Mouse (Mus musculus) MEL (cell line): Measurements from ENCODE around the gene Bex4. TPM values are rescaled to one million over a fixed set of nuclear protein-coding genes. Genes with fewer than 3 reads are reported as not detected.

Experiments
- DNase-seq: peaks from one replicate; pipeline ENCODE4 v3.0.0; 2011; ENCODE audit warnings: low read depth, low spot score
- H3K27ac ChIP-seq: 2 replicates; pipeline ENCODE4 v1.5.1; 2012; ENCODE audit warnings: low read depth, mild to moderate bottlenecking, control low read depth, low read length, moderate library complexity; ENCODE audit not compliant: control insufficient read depth
- H3K27me3 ChIP-seq, 2 experiments: fragments of 150-350 bp in 1 of 2; sonication (generic) in 1 of 2; 2 replicates each; pipeline ENCODE4 v1.6.1; 2012; ENCODE audit warnings: low read length in 2 of 2, mild to moderate bottlenecking in 2 of 2, improper control_type of control experiment in 1 of 2, moderate library complexity in 1 of 2; ENCODE audit not compliant: insufficient read depth in 2 of 2, control insufficient read depth in 1 of 2
- H3K36me3 ChIP-seq, 2 experiments: 2 replicates each; pipeline ENCODE4 v1.6.1; 2012 to 2014; ENCODE audit warnings: low read length in 2 of 2, improper control_type of control experiment in 1 of 2, inconsistent platforms in 1 of 2, mild to moderate bottlenecking in 1 of 2; ENCODE audit not compliant: insufficient read depth in 2 of 2, control insufficient read depth in 1 of 2
- H3K4me1 ChIP-seq, 2 experiments: fragments of 150-350 bp in 1 of 2; sonication (generic) in 1 of 2; 2 replicates each; pipeline ENCODE4 v1.6.1; 2012; ENCODE audit warnings: low read length in 2 of 2, improper control_type of control experiment in 1 of 2, mild to moderate bottlenecking in 1 of 2; ENCODE audit not compliant: insufficient read depth in 2 of 2, control insufficient read depth in 1 of 2
- H3K4me3 ChIP-seq, 2 experiments: fragments of 150-350 bp in 1 of 2; sonication (generic) in 1 of 2; 2 replicates each; pipeline ENCODE4 v1.5.1; 2012; ENCODE audit warnings: low read depth in 2 of 2, low read length in 2 of 2, mild to moderate bottlenecking in 2 of 2, moderate library complexity in 2 of 2, control low read depth in 1 of 2, improper control_type of control experiment in 1 of 2; ENCODE audit not compliant: control insufficient read depth in 1 of 2, insufficient read depth in 1 of 2
- H3K79me2 ChIP-seq: 2 replicates; pipeline ENCODE4 v1.6.1; 2012; ENCODE audit warnings: mild to moderate bottlenecking, low read length, moderate library complexity; ENCODE audit not compliant: control insufficient read depth, poor library complexity, insufficient read depth
- H3K9ac ChIP-seq: 2 replicates; pipeline ENCODE4 v1.6.1; 2012; ENCODE audit warnings: low read depth, mild to moderate bottlenecking, control low read depth, low read length, moderate library complexity; ENCODE audit not compliant: control insufficient read depth, poor library complexity, severe bottlenecking
- H3K9me3 ChIP-seq: fragments of 150-350 bp; sonication (generic); replicated peaks from 2 replicates; pipeline ENCODE4 v1.6.1; 2012; ENCODE audit warnings: mild to moderate bottlenecking, low read length, improper control_type of control experiment, moderate library complexity; ENCODE audit not compliant: insufficient read depth
- CHD1 ChIP-seq: IDR thresholded peaks from 2 replicates; pipeline ENCODE4 v1.6.1; 2012; ENCODE audit warnings: low read depth, mild to moderate bottlenecking, inconsistent platforms, low read length, improper control_type of control experiment
- CHD2 ChIP-seq: IDR thresholded peaks from 2 replicates; pipeline ENCODE4 v1.6.1; 2011; ENCODE audit warnings: low read length, improper control_type of control experiment
- CTCF ChIP-seq, 3 experiments: IDR thresholded peaks in 2 of 3; conservative IDR thresholded peaks in 1 of 3; 2 replicates each; pipeline ENCODE4 v1.5.1; 2011 to 2012; ENCODE audit warnings: low read length in 3 of 3, low read depth in 2 of 3, mild to moderate bottlenecking in 2 of 3, improper control_type of control experiment in 1 of 3, inconsistent platforms in 1 of 3, mixed read lengths in 1 of 3, moderate library complexity in 1 of 3; ENCODE audit not compliant: control insufficient read depth in 1 of 3, insufficient read depth in 1 of 3, poor library complexity in 1 of 3, severe bottlenecking in 1 of 3
- E2F4 ChIP-seq: IDR thresholded peaks from 2 replicates; pipeline ENCODE4 v1.6.1; 2011; ENCODE audit warnings: low read depth, low read length, improper control_type of control experiment, borderline replicate concordance
- EP300 ChIP-seq, 2 experiments: IDR thresholded peaks; 2 replicates each; pipeline ENCODE4 v1.6.1; 2011; ENCODE audit warnings: improper control_type of control experiment in 2 of 2, low read length in 2 of 2, low read depth in 1 of 2, mild to moderate bottlenecking in 1 of 2
- GATA1 ChIP-seq: IDR thresholded peaks from 2 replicates; pipeline ENCODE4 v1.6.1; 2011; ENCODE audit warnings: low read depth, low read length, improper control_type of control experiment
- MAFK ChIP-seq: IDR thresholded peaks from 2 replicates; pipeline ENCODE4 v1.6.1; 2011; ENCODE audit warnings: low read depth, mild to moderate bottlenecking, low read length, improper control_type of control experiment, borderline replicate concordance
- MAX ChIP-seq: IDR thresholded peaks from 2 replicates; pipeline ENCODE4 v1.6.1; 2011; ENCODE audit warnings: low read length, improper control_type of control experiment
- MEF2A ChIP-seq: IDR thresholded peaks from 2 replicates; pipeline ENCODE4 v1.6.1; 2014; ENCODE audit warnings: low read depth, mild to moderate bottlenecking, inconsistent platforms, low read length, improper control_type of control experiment; ENCODE audit not compliant: poor library complexity, insufficient replicate concordance, severe bottlenecking; ENCODE audit errors: extremely low read depth
- MYC ChIP-seq: IDR thresholded peaks from 2 replicates; pipeline ENCODE4 v1.6.1; 2011; ENCODE audit warnings: low read depth, mild to moderate bottlenecking, low read length, improper control_type of control experiment, moderate library complexity
- NELFE ChIP-seq: IDR thresholded peaks from 2 replicates; pipeline ENCODE4 v1.6.1; 2011; ENCODE audit warnings: low read depth, low read length, improper control_type of control experiment
- NRF1 ChIP-seq: IDR thresholded peaks from 2 replicates; pipeline ENCODE4 v1.6.1; 2014; ENCODE audit warnings: low read depth, mild to moderate bottlenecking, inconsistent platforms, low read length, improper control_type of control experiment, moderate library complexity; ENCODE audit not compliant: poor library complexity, insufficient read depth, severe bottlenecking
- POLR2AphosphoS5 ChIP-seq: IDR thresholded peaks from 2 replicates; pipeline ENCODE4 v1.6.1; 2012; ENCODE audit warnings: low read depth, borderline replicate concordance, mild to moderate bottlenecking, inconsistent platforms, low read length, moderate library complexity, mixed read lengths
- RAD21 ChIP-seq: IDR thresholded peaks from 2 replicates; pipeline ENCODE4 v1.6.1; 2011; ENCODE audit warnings: mild to moderate bottlenecking, low read depth, low read length, improper control_type of control experiment
- RCOR1 ChIP-seq: IDR thresholded peaks from 2 replicates; pipeline ENCODE4 v1.6.1; 2012; ENCODE audit warnings: low read depth, mild to moderate bottlenecking, inconsistent platforms, low read length, improper control_type of control experiment
- SMC3 ChIP-seq: IDR thresholded peaks from 2 replicates; pipeline ENCODE4 v1.6.1; 2011; ENCODE audit warnings: low read depth, low read length, improper control_type of control experiment
- UBTF ChIP-seq: IDR thresholded peaks from 2 replicates; pipeline ENCODE4 v1.6.1; 2012; ENCODE audit warnings: low read depth, mild to moderate bottlenecking, inconsistent platforms, low read length, improper control_type of control experiment, moderate library complexity, borderline replicate concordance; ENCODE audit not compliant: insufficient read depth
- ZKSCAN1 ChIP-seq: IDR thresholded peaks from 2 replicates; pipeline ENCODE4 v1.6.1; 2012; ENCODE audit warnings: low read depth, mild to moderate bottlenecking, inconsistent platforms, low read length, improper control_type of control experiment, moderate library complexity
- ZNF384 ChIP-seq: IDR thresholded peaks from 2 replicates; pipeline ENCODE4 v1.6.1; 2012; ENCODE audit warnings: low read depth, mild to moderate bottlenecking, inconsistent platforms, low read length, improper control_type of control experiment
- polyA plus RNA-seq, 2 experiments: library from polyadenylated mRNA; stranded (reverse) in 1 of 2; unstranded in 1 of 2; fragments of >175 nt in 1 of 2; fragments of >200 nt in 1 of 2; gene quantifications; 2 replicates each; pipeline versions ENCODE4 v1.2.1 to v1.2.4; 2012; ENCODE audit warnings: low replicate concordance in 2 of 2, low read depth in 1 of 2; ENCODE audit not compliant: insufficient read length in 2 of 2, insufficient read depth in 1 of 2, missing spikeins in 1 of 2
- total RNA-seq: library from RNA; depleted of rRNA; stranded (reverse); fragments of 300-350 nt; gene quantifications from 2 replicates; pipeline ENCODE4 v1.2.3, GENCODE M21; 2012

Gene Bex4
- total and polyA plus RNA-seq, 3 experiments, result 219 to 412 TPM; not detected in 1

DNA sequence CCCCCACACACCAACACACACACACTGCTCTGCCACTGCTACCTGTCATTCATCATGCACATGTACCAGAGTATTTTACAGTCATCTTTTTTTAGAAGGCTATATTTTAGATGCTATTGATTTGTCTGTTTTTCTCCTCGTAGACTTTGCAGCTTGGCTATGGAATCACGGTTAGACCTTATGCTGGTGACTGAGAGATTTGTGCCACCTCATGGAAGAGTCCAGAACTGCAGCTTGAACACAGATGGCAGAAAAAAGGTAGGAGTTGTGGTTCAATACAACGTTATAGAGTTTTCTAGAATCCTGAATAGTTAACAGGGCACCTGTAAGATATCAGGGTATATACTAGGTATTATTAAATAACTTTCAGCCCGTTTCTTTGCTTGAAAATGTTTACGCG lies 30.9 kb upstream of the Bex4 start:
- peaks cover 1 to 2% of the 10 kb centered on the region in 2 experiments for H3K27me3 ChIP-seq
- DNase-seq, result peak; percentile 62
- no peaks in the 10 kb centered on the region for H3K79me2 ChIP-seq
- no peak overlapping the region for H3K27ac ChIP-seq
- H3K9me3 ChIP-seq, result no peaks in the 10 kb centered on the region
- no peaks in the 10 kb centered on the region; a peak in 1 of 4 replicates for H3K4me1 ChIP-seq
- H3K4me3 ChIP-seq, result no peak overlapping the region
- H3K36me3 ChIP-seq, result no peaks in the 10 kb centered on the region
- TF ChIP-seq MAX (no peak), POLR2AphosphoS5 (no peak), ZKSCAN1 (no peak), CTCF (IDR thresholded peaks at IDR 0.05 in 2 of 3, conservative IDR thresholded peaks at IDR 0.05 in 1 of 3; ENCODE audit: control insufficient read depth in 1 of 3, insufficient read depth in 1 of 3, low read depth in 2 of 3, low read length in 3 of 3, poor library complexity in 1 of 3, severe bottlenecking in 1 of 3) (peak; percentile 47 to 70 (median 59)), MAFK (no peak), SMC3 (peak; percentile 63), EP300 (IDR thresholded peaks at IDR 0.05; ENCODE audit: low read depth in 1 of 2, low read length in 2 of 2) (no peak), ZNF384 (no peak), NELFE (no peak), MYC (no peak), MEF2A (no peak), E2F4 (no peak), RAD21 (peak; percentile 57), CHD2 (no peak), NRF1 (no peak), GATA1 (no peak)
- no peak overlapping the region for H3K9ac ChIP-seq

DNA sequence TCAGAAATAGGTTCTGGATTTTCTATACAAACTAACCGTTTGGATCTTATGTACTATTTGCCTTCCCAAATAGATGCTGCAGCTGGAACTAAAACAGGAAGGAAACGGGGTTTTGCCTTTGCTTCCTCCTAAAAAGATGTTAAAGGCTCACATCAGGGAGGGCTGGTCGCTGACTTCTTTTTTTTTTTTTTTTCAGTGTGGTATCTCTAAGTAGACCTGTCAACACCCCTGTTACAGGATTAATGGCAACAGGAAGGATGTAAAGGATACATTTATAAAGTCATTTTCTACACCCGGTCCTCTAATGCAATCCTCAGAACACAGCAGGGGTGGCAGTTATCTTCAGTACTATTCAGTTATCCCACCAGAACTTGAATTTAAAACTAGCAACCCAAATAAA lies 23.8 kb upstream of the Bex4 start:
- H3K36me3 ChIP-seq, result peaks cover 0 to 6% of the 10 kb centered on the region in 2 experiments; a peak in 2 of 4 replicates
- H3K9ac ChIP-seq, result no peak overlapping the region
- peaks cover 0 to 4% of the 10 kb centered on the region in 2 experiments; a peak in 1 of 4 replicates for H3K4me1 ChIP-seq
- H3K27ac ChIP-seq, result no peak overlapping the region
- DNase-seq, result peak; percentile 67
- peaks cover 2 to 3% of the 10 kb centered on the region in 2 experiments; a peak in 3 of 4 replicates for H3K27me3 ChIP-seq
- no peaks in the 10 kb centered on the region for H3K79me2 ChIP-seq
- H3K4me3 ChIP-seq, result no peak overlapping the region
- H3K9me3 ChIP-seq, result no peaks in the 10 kb centered on the region
- TF ChIP-seq GATA1 (peak; percentile 43; the same call in 1 of the 2 replicates), CHD1 (no peak), EP300 (IDR thresholded peaks at IDR 0.05; ENCODE audit: low read depth in 1 of 2, low read length in 2 of 2) (peak; percentile 41 to 43; a peak in 2 of 4 replicates), NRF1 (no peak), RCOR1 (0 out of 2 replicates have a peak, but pooled peaks have one; percentile 7), UBTF (no peak), ZNF384 (peak; percentile 92)
